Mouse (Mus musculus): ENCODE results near the gene Capn5. TPM values are rescaled to one million over a fixed set of nuclear protein-coding genes. Genes with fewer than 3 reads are reported as not detected.

The Capn5 gene
- polyA plus RNA-seq, 1 experiment from 2014 or later: 14.1 TPM

GRCm38 (mm10) chr7:98146447-98146845 lies 31.6 kb downstream of the Capn5 start:
- no peak overlapping the region for H3K9ac ChIP-seq (ENCODE audit: low read depth, low read length)
- peaks cover 4% of the 10 kb centered on the region; the same call in 1 of the 2 replicates for H3K36me3 ChIP-seq (ENCODE audit: control insufficient read depth, insufficient read depth)
- no peak overlapping the region for H3K4me3 ChIP-seq (ENCODE audit: low read depth, low read length)
- H3K27ac ChIP-seq (ENCODE audit: low read length): no peak overlapping the region
- H3K4me2 ChIP-seq (ENCODE audit: low read depth, low read length): no peak overlapping the region
- no peaks in the 10 kb centered on the region for H3K27me3 ChIP-seq (ENCODE audit: control insufficient read depth, insufficient read depth, low read depth, low read length)
- H3K4me1 ChIP-seq (ENCODE audit: control insufficient read depth, low read depth, low read length): peaks cover 4% of the 10 kb centered on the region
- H3K9me3 ChIP-seq (replicated peaks; ENCODE audit: control insufficient read depth, low read length): no peaks in the 10 kb centered on the region
- WGBS (ENCODE audit: insufficient replicate concordance): 73% methylated on average over 8 of the region's 8 CpGs
- no peak for ATAC-seq (ENCODE audit: low read depth)

- peaks cover 4% of the 10 kb centered on the region; the same call in 1 of the 2 replicates for H3K36me3 ChIP-seq (ENCODE audit: control insufficient read depth, insufficient read depth)
- no peaks in the 10 kb centered on the region for H3K27me3 ChIP-seq (ENCODE audit: control insufficient read depth, insufficient read depth, low read depth, low read length)
- peaks cover 6% of the 10 kb centered on the region for H3K4me1 ChIP-seq (ENCODE audit: control insufficient read depth, low read depth, low read length)
- ATAC-seq (ENCODE audit: low read depth): no peak
- H3K27ac ChIP-seq (ENCODE audit: low read length): no peak overlapping the region
- H3K4me2 ChIP-seq (ENCODE audit: low read depth, low read length): no peak overlapping the region
- H3K9me3 ChIP-seq (replicated peaks; ENCODE audit: control insufficient read depth, low read length): no peaks in the 10 kb centered on the region
- no peak overlapping the region for H3K9ac ChIP-seq (ENCODE audit: low read depth, low read length)
- no peak overlapping the region for H3K4me3 ChIP-seq (ENCODE audit: low read depth, low read length)
- WGBS (ENCODE audit: insufficient replicate concordance): 61% methylated on average over 12 of the region's 12 CpGs
Measured at GRCm38 (mm10) chr7:98145842-98146446, 32.1 kb downstream of the Capn5 start.

- Histone ChIP-seq H3K36me3 (ENCODE audit: control insufficient read depth, insufficient read depth) (peaks cover 4% of the 10 kb centered on the region; the same call in 1 of the 2 replicates), H3K9me3 (replicated peaks; ENCODE audit: control insufficient read depth, low read length) (no peaks in the 10 kb centered on the region), H3K27me3 (ENCODE audit: control insufficient read depth, insufficient read depth, low read depth, low read length) (no peaks in the 10 kb centered on the region), H3K27ac (ENCODE audit: low read length) (no peak within 1 kb of the TSS), H3K4me3 (ENCODE audit: low read depth, low read length) (no peak within 1 kb of the TSS), H3K9ac (ENCODE audit: low read depth, low read length) (no peak within 1 kb of the TSS), H3K4me2 (ENCODE audit: low read depth, low read length) (no peak within 1 kb of the TSS), H3K4me1 (ENCODE audit: control insufficient read depth, low read depth, low read length) (peaks cover 10% of the 10 kb centered on the region)
- WGBS (ENCODE audit: insufficient replicate concordance): 86% methylated on average over 5 of the region's 5 CpGs
- no peak for ATAC-seq (ENCODE audit: low read depth)
Measured at GRCm38 (mm10) chr7:98145402-98145801, 32.7 kb downstream of the Capn5 start, which contains the start of gene Omp. Gene Omp, minus strand, starts transcription at chr7:98145502.

GRCm38 (mm10) chr7:98142648-98143047 lies 35.4 kb downstream of the Capn5 start:
- Histone ChIP-seq H3K9ac (ENCODE audit: low read depth, low read length) (no peak overlapping the region), H3K36me3 (ENCODE audit: control insufficient read depth, insufficient read depth) (peaks cover 2% of the 10 kb centered on the region; the same call in 1 of the 2 replicates), H3K4me1 (ENCODE audit: control insufficient read depth, low read depth, low read length) (peaks cover 14% of the 10 kb centered on the region), H3K9me3 (replicated peaks; ENCODE audit: control insufficient read depth, low read length) (no peaks in the 10 kb centered on the region), H3K4me3 (ENCODE audit: low read depth, low read length) (no peak overlapping the region), H3K4me2 (ENCODE audit: low read depth, low read length) (no peak overlapping the region), H3K27ac (ENCODE audit: low read length) (no peak overlapping the region), H3K27me3 (ENCODE audit: control insufficient read depth, insufficient read depth, low read depth, low read length) (no peaks in the 10 kb centered on the region)
- no peak for ATAC-seq (ENCODE audit: low read depth)
- 76% methylated on average over 3 of the region's 3 CpGs for WGBS (ENCODE audit: insufficient replicate concordance)

- Histone ChIP-seq H3K9me3 (replicated peaks; ENCODE audit: control insufficient read depth, low read length) (no peaks in the 10 kb centered on the region), H3K4me1 (ENCODE audit: control insufficient read depth, low read depth, low read length) (peaks cover 14% of the 10 kb centered on the region), H3K4me2 (ENCODE audit: low read depth, low read length) (no peak overlapping the region), H3K27ac (ENCODE audit: low read length) (no peak overlapping the region), H3K4me3 (ENCODE audit: low read depth, low read length) (no peak overlapping the region), H3K9ac (ENCODE audit: low read depth, low read length) (no peak overlapping the region), H3K36me3 (ENCODE audit: control insufficient read depth, insufficient read depth) (no peaks in the 10 kb centered on the region), H3K27me3 (ENCODE audit: control insufficient read depth, insufficient read depth, low read depth, low read length) (no peaks in the 10 kb centered on the region)
- 79% methylated on average over 8 of the region's 8 CpGs for WGBS (ENCODE audit: insufficient replicate concordance)
- ATAC-seq (ENCODE audit: low read depth): no peak
Measured at GRCm38 (mm10) chr7:98142247-98142646, 35.8 kb downstream of the Capn5 start.

- H3K4me1 ChIP-seq (ENCODE audit: control insufficient read depth, low read depth, low read length): peaks cover 14% of the 10 kb centered on the region
- H3K4me3 ChIP-seq (ENCODE audit: low read depth, low read length): no peak overlapping the region
- H3K27ac ChIP-seq (ENCODE audit: low read length): no peak overlapping the region
- ATAC-seq (ENCODE audit: low read depth): peak; percentile 35; the same call in 1 of the 2 replicates
- no peak overlapping the region for H3K4me2 ChIP-seq (ENCODE audit: low read depth, low read length)
- no peaks in the 10 kb centered on the region for H3K36me3 ChIP-seq (ENCODE audit: control insufficient read depth, insufficient read depth)
- no peak overlapping the region for H3K9ac ChIP-seq (ENCODE audit: low read depth, low read length)
- H3K27me3 ChIP-seq (ENCODE audit: control insufficient read depth, insufficient read depth, low read depth, low read length): no peaks in the 10 kb centered on the region
- no peaks in the 10 kb centered on the region for H3K9me3 ChIP-seq (replicated peaks; ENCODE audit: control insufficient read depth, low read length)
- 82% methylated on average over 3 of the region's 3 CpGs for WGBS (ENCODE audit: insufficient replicate concordance)
Measured at GRCm38 (mm10) chr7:98141206-98141605, 36.9 kb downstream of the Capn5 start.

- ATAC-seq (ENCODE audit: low read depth): peak; percentile 47
- Histone ChIP-seq H3K27ac (ENCODE audit: low read length) (no peak overlapping the region), H3K4me1 (ENCODE audit: control insufficient read depth, low read depth, low read length) (peaks cover 14% of the 10 kb centered on the region), H3K9ac (ENCODE audit: low read depth, low read length) (0 out of 2 replicates have a peak overlapping the region, but pooled peaks have one; percentile 9), H3K27me3 (ENCODE audit: control insufficient read depth, insufficient read depth, low read depth, low read length) (no peaks in the 10 kb centered on the region), H3K4me3 (ENCODE audit: low read depth, low read length) (no peak overlapping the region), H3K9me3 (replicated peaks; ENCODE audit: control insufficient read depth, low read length) (no peaks in the 10 kb centered on the region), H3K36me3 (ENCODE audit: control insufficient read depth, insufficient read depth) (no peaks in the 10 kb centered on the region), H3K4me2 (ENCODE audit: low read depth, low read length) (no peak overlapping the region)
- WGBS (ENCODE audit: insufficient replicate concordance): 19% methylated on average over 2 of the region's 2 CpGs
Measured at GRCm38 (mm10) chr7:98140597-98140996, 37.5 kb downstream of the Capn5 start.

GRCm38 (mm10) chr7:98139216-98139615 lies 38.9 kb downstream of the Capn5 start:
- H3K4me2 ChIP-seq (ENCODE audit: low read depth, low read length): no peak overlapping the region
- H3K9me3 ChIP-seq (replicated peaks; ENCODE audit: control insufficient read depth, low read length): no peaks in the 10 kb centered on the region
- H3K4me1 ChIP-seq (ENCODE audit: control insufficient read depth, low read depth, low read length): peaks cover 14% of the 10 kb centered on the region
- H3K27me3 ChIP-seq (ENCODE audit: control insufficient read depth, insufficient read depth, low read depth, low read length): no peaks in the 10 kb centered on the region
- ATAC-seq (ENCODE audit: low read depth): no peak
- H3K4me3 ChIP-seq (ENCODE audit: low read depth, low read length): no peak overlapping the region
- H3K36me3 ChIP-seq (ENCODE audit: control insufficient read depth, insufficient read depth): no peaks in the 10 kb centered on the region; the same call in 1 of the 2 replicates
- 30% methylated on average over 9 of the region's 9 CpGs for WGBS (ENCODE audit: insufficient replicate concordance)
- H3K9ac ChIP-seq (ENCODE audit: low read depth, low read length): no peak overlapping the region
- no peak overlapping the region for H3K27ac ChIP-seq (ENCODE audit: low read length)

- WGBS (ENCODE audit: insufficient replicate concordance): 78% methylated on average over 2 of the region's 2 CpGs
- H3K4me3 ChIP-seq (ENCODE audit: low read depth, low read length): no peak overlapping the region
- ATAC-seq (ENCODE audit: low read depth): no peak
- no peak overlapping the region for H3K4me2 ChIP-seq (ENCODE audit: low read depth, low read length)
- no peak overlapping the region for H3K9ac ChIP-seq (ENCODE audit: low read depth, low read length)
- H3K9me3 ChIP-seq (replicated peaks; ENCODE audit: control insufficient read depth, low read length): no peaks in the 10 kb centered on the region
- H3K4me1 ChIP-seq (ENCODE audit: control insufficient read depth, low read depth, low read length): peaks cover 14% of the 10 kb centered on the region
- no peaks in the 10 kb centered on the region; the same call in 1 of the 2 replicates for H3K36me3 ChIP-seq (ENCODE audit: control insufficient read depth, insufficient read depth)
- no peak overlapping the region for H3K27ac ChIP-seq (ENCODE audit: low read length)
- H3K27me3 ChIP-seq (ENCODE audit: control insufficient read depth, insufficient read depth, low read depth, low read length): no peaks in the 10 kb centered on the region
Measured at GRCm38 (mm10) chr7:98137995-98138394, 40.1 kb downstream of the Capn5 start.
